Mouse (Mus musculus) midbrain, embryonic 12.5 days (tissue): ENCODE data around the gene Prss54. TPM values are rescaled to one million over a fixed set of nuclear protein-coding genes. Genes with fewer than 3 reads are reported as not detected.

Source experiments
- ATAC-seq: fragments of 200-750 bp; cut with Nextera tagmentation; 2 replicates; pipeline ENCODE4 v1.8.0; 2017; ENCODE audit warnings: low read depth, moderate TSS enrichment, moderate library complexity; ENCODE audit not compliant: low FRiP score
- H3K27ac ChIP-seq: fragments of 300-500 bp; sonication (generic); replicated peaks from 2 replicates; pipeline ENCODE4 v1.5.1; 2016; ENCODE audit warnings: mild to moderate bottlenecking
- H3K27me3 ChIP-seq: fragments of 300-500 bp; sonication (generic); 2 replicates; pipeline ENCODE4 v1.6.1; 2016; ENCODE audit warnings: mild to moderate bottlenecking
- H3K36me3 ChIP-seq: fragments of 300-500 bp; sonication (generic); 2 replicates; pipeline ENCODE4 v1.6.1; 2016
- H3K4me1 ChIP-seq: fragments of 300-500 bp; sonication (generic); 2 replicates; pipeline ENCODE4 v1.6.1; 2016
- H3K4me2 ChIP-seq: fragments of 300-500 bp; sonication (generic); replicated peaks from 2 replicates; pipeline ENCODE4 v1.6.1; 2016; ENCODE audit warnings: mild to moderate bottlenecking, moderate library complexity
- H3K4me3 ChIP-seq: fragments of 300-500 bp; sonication (generic); 2 replicates; pipeline ENCODE4 v1.5.1; 2016; ENCODE audit warnings: mild to moderate bottlenecking
- H3K9ac ChIP-seq: fragments of 300-500 bp; sonication (generic); replicated peaks from 2 replicates; pipeline ENCODE4 v1.6.1; 2016; ENCODE audit warnings: mild to moderate bottlenecking, moderate library complexity
- H3K9me3 ChIP-seq: fragments of 300-500 bp; sonication (generic); 2 replicates; pipeline ENCODE4 v1.6.1; 2016; ENCODE audit warnings: mild to moderate bottlenecking
- WGBS: fragments of 180-500 bp; shearing (Covaris S2); methylation state at CpG from one replicate; pipeline ENCODE4 v1.1.7; 2016; 5-methylcytosine and 5-hydroxymethylcytosine counted together
- polyA plus RNA-seq: library from polyadenylated mRNA; unstranded; fragments of >200 nt; fragmentation: Nextera tagmentation; extraction: Ambion mirVana; gene quantifications from 2 replicates; pipeline ENCODE4 v1.2.1, GENCODE M21; 2016

The Prss54 gene
- polyA plus RNA-seq, 1 experiment from 2014 or later, result not detected

DNA sequence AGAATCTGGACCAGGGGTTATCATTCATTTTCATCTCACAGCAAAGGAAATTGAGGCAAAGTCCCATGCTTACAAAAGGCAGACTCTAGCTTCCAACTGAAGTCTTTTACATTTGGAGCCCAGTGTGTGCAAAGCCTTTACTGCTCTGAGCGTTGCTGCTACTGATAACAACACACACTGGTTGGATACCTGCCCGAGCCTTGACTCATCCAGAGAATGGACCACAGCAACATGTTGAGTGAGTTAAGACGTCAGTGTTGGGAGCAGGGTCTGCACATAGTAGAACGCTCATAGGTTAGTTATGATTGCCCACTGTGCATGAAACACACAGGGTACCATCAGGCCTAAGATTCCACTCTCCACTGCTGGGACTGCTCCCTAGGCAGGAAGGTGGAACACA is 52.1 kb downstream of the Prss54 start:
- H3K27me3 ChIP-seq, result peaks cover 4% of the 10 kb centered on the region; the same call in 1 of the 2 replicates
- ATAC-seq, result no peak
- H3K9me3 ChIP-seq, result no peaks in the 10 kb centered on the region
- no peak overlapping the region for H3K27ac ChIP-seq
- H3K4me1 ChIP-seq, result no peaks in the 10 kb centered on the region
- 91% methylated on average over 4 of the region's 4 CpGs for WGBS
- H3K36me3 ChIP-seq, result no peaks in the 10 kb centered on the region
- no peak overlapping the region for H3K4me2 ChIP-seq
- H3K9ac ChIP-seq, result no peak overlapping the region
- no peak overlapping the region for H3K4me3 ChIP-seq

DNA sequence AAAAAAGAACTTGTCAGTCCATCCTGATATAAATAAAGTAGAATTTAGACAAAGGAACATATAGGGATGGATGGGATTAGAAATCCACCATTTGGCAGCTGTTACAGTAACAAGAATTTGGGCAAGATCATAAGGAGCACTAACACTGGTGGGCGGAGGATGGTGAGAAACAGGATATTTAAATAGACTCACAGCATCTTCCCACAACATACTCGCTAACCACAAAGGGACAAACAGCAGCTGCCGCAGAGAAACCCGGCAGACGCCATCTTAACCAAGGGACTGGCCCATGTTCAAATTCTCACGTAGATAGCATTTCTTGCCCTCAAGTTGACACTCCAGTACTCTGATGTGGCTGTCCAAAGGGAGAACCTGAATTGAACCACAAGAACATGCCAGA is 59.2 kb downstream of the Prss54 start:
- no peak overlapping the region for H3K9ac ChIP-seq
- no peaks in the 10 kb centered on the region for H3K36me3 ChIP-seq
- no peaks in the 10 kb centered on the region for H3K4me1 ChIP-seq
- H3K4me2 ChIP-seq, result no peak overlapping the region
- WGBS, result 88% methylated on average over 6 of the region's 6 CpGs
- no peaks in the 10 kb centered on the region for H3K9me3 ChIP-seq
- H3K4me3 ChIP-seq, result no peak overlapping the region
- H3K27ac ChIP-seq, result no peak overlapping the region
- H3K27me3 ChIP-seq, result no peaks in the 10 kb centered on the region
- ATAC-seq, result no peak

DNA sequence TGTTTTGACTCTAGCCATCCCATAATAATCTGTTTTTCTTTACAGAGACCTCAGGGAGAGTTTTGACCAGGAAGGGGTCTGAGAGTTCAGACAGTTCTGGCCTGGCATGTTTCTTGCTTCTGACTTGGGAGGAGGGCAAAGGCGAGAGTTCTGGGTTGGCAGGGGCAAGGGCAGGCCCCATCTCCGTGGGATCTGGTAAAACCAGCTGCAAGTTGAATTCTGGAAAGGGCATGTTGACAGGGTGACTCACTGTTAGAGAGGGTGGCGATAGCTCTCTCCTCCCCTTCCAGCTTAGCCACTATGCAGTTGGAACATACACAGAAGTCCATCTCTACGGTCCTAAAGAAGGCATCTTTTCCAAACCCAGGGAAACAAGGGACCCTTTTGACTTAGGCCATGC is 62.9 kb downstream of the Prss54 start:
- ATAC-seq, result no peak
- Histone ChIP-seq H3K9ac (no peak overlapping the region), H3K4me3 (no peak overlapping the region), H3K36me3 (no peaks in the 10 kb centered on the region), H3K4me2 (no peak overlapping the region), H3K27me3 (no peaks in the 10 kb centered on the region), H3K9me3 (no peaks in the 10 kb centered on the region), H3K4me1 (no peaks in the 10 kb centered on the region), H3K27ac (no peak overlapping the region)
- 86% methylated on average over 4 of the region's 4 CpGs for WGBS

DNA sequence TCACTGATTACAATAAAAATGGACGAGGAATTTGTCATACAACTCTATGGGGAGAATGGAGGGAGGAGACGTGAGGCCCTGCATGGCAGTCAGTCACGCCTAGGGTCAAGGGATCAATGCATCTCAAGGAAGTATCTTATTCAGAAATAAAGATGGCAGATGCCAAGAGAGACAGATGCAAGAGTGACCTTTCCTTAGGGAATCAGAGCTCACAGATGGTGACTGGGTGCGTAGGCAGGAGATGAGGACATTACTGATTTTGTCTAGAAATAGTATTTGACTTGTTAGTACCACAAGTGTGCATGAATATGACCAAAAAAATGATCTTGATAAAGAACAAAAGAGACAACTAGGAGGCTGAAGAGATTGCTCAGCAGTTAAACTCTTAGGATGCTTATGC is 63.9 kb downstream of the Prss54 start:
- no peaks in the 10 kb centered on the region for H3K27me3 ChIP-seq
- H3K4me3 ChIP-seq, result no peak overlapping the region
- H3K4me1 ChIP-seq, result no peaks in the 10 kb centered on the region
- H3K9ac ChIP-seq, result no peak overlapping the region
- 57% methylated on average over 4 of the region's 4 CpGs for WGBS
- ATAC-seq, result no peak
- no peak overlapping the region for H3K4me2 ChIP-seq
- H3K9me3 ChIP-seq, result no peaks in the 10 kb centered on the region
- H3K27ac ChIP-seq, result no peak overlapping the region
- no peaks in the 10 kb centered on the region for H3K36me3 ChIP-seq

Other genes starting within 250 kb of the Prss54 start
- 19.1 and 20.6 TPM in 2 replicates for gene Zfp319, start 244.4 kb downstream of the Prss54 start, polyA plus RNA-seq
- gene Usb1, start 244.1 kb downstream of the Prss54 start, polyA plus RNA-seq, result 33.9 and 37.1 TPM in 2 replicates
- gene Mmp15, start 224.1 kb downstream of the Prss54 start, polyA plus RNA-seq, result 23.5 and 27.1 TPM in 2 replicates
- gene Cfap20, start 141.5 kb downstream of the Prss54 start, polyA plus RNA-seq, result 128 and 130 TPM in 2 replicates
- 10.3 and 11.0 TPM in 2 replicates for gene Csnk2a2, start 86.3 kb downstream of the Prss54 start, polyA plus RNA-seq
- 0.18 and 0.59 TPM in 2 replicates for gene Ccdc113, start 42.3 kb downstream of the Prss54 start, polyA plus RNA-seq
- gene Gins3, start 57.1 kb upstream of the Prss54 start, polyA plus RNA-seq, result 20.2 and 21.9 TPM in 2 replicates
- 75.2 and 77.7 TPM in 2 replicates for gene Ndrg4, start 100.6 kb upstream of the Prss54 start, polyA plus RNA-seq
- 21.0 and 26.3 TPM in 2 replicates for gene Setd6, start 139.5 kb upstream of the Prss54 start, polyA plus RNA-seq
- 88.1 and 94.3 TPM in 2 replicates for gene Cnot1, start 231.1 kb upstream of the Prss54 start, polyA plus RNA-seq
- gene Sap18b, start 249.0 kb upstream of the Prss54 start, polyA plus RNA-seq, result 330 TPM in 2 replicates